Mouse (Mus musculus) cerebellum, postnatal 14 days (tissue): ENCODE measurements at regions not wholly inside any gene's neighbourhood (a gene's known extent, or its start where the extent isn't known, plus 50 kb on each side); places are given as distances from the start of the nearest gene placed in this dataset.
A peak's percentile ranks its signal among the peaks of the same experiment; 100 is the strongest.
"Not testable (repeated sequence)": the region's sequence is repeated elsewhere in the genome, so short reads cannot be mapped to it uniquely, and the experiment has no call there.

Experiments
- DNase-seq, 2 experiments: peaks; one replicate each; pipeline ENCODE4 v3.0.0; 2021; ENCODE audit warnings: mixed read lengths in 2 of 2

DNA sequence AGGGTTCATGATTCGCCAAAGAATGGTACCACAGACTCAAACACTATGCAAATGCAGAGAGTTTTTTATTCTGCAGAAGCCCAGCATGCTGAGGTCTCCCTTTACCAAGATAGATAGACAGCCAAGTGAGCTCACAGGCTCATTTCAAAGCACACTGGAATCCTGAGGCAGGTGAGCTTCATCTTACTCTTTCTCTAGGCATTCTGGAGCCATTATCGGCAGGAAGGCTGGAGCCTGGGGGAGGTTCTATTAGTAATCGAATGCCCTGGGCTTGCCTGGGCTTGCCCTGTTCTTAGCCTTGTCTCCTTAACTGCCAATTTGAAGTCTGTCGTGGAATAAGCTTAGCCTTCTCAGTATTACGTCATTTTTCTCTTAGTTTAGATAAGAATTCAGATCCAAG, 121.6 kb upstream of the Trim24 start:
- DNase-seq = no peak

DNA sequence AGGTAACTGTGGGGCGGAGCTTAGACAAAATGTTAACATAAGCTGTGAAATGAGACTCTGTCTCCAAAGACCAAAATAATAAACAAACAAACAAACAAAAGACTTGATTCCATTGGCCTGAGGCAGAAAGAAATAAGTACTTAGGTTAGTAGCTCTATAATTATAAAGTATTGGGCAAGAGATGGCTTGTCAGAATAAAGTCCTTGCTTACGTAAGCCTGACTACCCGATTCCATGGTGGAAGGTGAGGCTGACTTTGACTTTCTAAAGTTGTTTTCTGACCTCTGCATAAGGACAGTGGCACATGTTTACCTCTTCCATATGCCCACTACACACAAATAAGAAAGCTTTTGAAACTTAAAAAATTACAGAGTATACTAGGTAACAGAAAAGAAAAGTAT, 120.3 kb upstream of the Trim24 start:
- no peak for DNase-seq

DNA sequence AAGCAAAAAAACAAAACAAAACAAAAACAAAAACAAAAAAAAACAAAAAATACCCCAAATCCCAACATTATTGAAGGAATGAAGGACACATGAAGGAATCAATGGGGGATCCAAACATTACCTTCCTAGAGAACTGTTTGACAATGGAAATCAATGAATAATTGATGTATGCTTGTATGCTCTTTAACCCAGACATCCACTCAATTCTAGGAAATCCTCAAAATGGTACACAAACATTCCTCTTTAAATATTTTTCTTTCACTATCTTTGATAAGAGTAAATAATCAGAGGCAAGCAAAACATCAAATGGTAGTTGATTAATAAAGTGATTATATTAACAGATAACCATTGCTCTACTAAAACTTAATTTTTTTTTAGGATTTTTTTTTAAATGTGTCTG, 118.9 kb upstream of the Trim24 start:
- DNase-seq = no peak

DNA sequence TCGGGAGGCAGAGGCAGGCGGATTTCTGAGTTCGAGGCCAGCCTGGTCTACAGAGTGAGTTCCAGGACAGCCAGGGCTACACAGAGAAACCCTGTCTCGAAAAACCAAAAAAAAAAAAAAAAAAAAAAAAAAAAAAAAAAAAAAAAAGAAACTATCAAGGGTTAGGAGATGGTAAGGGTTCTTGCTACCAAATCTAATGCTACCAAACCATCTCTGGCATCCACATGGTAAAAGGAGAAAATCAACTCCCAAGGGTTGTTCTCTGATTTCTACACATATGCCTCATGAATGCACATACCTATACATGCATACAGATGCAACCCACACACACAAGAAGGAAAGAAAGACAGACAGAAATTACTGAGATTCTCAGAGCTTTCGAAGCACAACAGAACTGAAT, 109.6 kb upstream of the Trim24 start:
- DNase-seq = not testable (repeated sequence)

DNA sequence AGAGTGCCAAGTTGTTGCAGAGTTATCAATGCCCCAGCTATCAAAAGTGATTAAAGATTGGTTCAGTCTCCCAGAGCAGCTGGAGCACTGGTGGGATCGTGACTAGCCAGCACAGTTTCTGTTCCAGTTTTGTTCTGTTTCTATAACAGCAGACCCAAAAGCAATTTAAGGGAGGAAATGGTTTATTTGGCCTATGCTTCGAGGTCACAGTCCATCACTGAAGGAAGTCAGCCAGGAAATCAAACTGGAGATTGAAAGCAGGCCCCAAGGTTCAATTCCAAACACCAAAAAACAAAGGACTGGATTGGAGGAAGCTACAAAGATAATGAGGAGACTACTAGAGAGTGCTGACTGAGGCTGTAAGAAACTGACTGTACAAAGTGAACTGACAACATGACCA, 107.6 kb upstream of the Trim24 start:
- no peak for DNase-seq

DNA sequence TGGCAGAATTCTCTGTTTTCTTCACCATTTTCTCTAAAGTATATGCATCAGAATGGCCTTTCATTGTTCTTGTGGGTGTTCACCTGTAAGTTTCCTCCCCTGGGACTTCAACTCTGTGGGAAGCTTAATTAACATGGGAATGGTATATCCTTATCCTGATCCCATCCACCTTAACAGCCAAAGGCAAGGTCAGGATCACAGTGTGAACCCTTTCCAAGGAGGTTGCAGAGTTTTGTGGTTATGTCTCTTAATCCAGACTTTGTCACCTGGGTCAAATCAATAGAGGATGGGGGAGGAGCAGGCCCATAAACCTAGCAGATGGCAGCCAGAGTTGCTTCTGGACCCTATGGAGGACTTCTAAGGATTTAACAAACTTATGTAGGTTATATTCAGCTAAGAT, 102.9 kb upstream of the Trim24 start:
- DNase-seq = no peak

DNA sequence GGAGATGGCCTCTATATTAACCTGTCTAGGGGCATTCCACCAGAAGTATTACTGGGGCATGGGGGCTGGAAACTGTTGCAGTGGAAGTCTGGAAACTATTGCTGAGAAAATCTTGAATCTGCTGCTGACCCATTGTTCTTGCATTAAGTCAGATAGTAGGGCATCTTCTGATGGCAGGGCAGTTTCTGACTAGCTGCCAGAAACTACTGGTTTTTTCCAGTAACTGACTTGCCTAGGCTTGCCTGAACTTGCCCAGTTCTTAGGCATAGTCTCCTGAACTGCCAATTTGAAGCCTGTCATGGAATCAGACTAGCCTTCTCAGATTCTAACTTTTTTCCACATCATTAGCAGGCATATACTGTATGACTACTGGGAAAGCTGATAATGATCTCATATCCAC, 97.3 kb upstream of the Trim24 start:
- no peak for DNase-seq

DNA sequence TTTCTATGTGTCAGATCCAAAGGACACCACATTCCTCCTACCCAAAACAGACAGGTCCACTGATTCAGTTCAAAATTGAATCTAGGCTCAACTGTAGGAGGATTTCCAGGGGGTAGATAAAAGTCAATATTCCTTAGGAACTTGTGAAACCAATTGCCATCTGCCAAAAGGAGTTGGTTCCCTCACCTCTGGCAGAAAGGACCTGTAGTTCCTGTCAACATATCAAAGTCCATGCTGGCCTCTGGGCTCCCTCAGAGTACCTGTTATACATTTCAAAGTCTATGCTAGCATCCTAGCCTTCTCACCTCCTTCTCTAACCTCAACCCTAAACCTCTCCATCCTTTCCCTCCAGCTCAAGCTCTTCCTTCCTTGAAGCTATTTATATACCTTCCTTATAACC, 95.5 kb upstream of the Trim24 start:
- DNase-seq = no peak

DNA sequence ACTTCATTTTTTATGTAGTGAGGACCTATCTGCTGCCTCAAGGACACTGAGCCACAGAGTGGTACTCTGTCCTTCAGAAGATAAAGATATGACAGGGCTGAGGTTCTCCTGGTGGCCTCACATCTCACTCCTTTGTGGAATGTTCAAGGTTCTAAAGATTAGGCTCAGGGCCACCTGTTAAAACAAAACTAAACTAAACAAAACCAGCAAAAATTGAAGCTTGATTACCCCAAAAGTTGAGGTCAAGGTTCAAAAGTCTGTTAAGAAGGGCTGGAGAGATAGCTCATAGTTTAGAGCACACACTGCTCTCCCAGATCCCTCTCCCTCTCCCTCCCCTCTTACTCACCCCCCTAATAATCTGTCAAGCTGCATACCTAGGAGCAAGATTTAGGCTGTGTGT, 90.7 kb upstream of the Trim24 start:
- no peak for DNase-seq

DNA sequence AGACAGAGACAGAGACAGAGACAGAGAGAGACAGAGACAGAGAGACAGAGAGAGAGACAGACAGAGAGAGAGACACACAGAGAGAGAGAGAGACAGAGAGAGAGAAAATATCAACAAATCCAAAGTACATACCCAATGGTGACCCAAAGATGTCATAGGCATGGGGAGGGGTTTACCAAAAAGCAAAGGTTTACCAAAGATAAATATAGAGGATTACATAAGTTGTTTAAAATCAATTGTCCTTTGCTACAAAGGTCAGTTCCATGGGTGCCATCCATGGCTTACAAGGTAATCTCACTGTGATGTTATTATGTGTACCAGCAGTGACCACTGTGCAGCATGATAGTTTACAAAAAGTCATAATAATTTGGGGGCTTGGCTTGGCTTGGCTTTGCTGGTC, 88.7 kb upstream of the Trim24 start:
- DNase-seq = no peak

DNA sequence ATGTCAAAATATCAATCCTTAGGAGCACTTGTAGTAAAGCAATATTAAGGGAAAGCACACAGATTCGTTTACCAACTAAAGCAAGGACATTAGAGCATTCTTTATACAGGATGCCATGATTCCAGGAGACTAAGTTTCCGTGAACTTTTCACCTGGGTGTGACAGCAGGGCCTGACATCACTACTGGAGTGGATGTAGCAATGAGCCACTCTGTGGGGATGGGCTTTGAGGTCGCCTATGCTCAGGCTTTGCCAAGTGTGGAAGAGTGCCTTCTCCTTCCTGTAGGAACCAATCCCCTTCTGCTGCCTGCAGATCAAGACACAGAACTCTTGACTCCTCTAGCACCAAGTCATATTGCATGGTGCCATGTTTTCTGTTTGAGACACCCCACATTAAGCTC, 85.3 kb upstream of the Trim24 start:
- DNase-seq = not testable (repeated sequence)

DNA sequence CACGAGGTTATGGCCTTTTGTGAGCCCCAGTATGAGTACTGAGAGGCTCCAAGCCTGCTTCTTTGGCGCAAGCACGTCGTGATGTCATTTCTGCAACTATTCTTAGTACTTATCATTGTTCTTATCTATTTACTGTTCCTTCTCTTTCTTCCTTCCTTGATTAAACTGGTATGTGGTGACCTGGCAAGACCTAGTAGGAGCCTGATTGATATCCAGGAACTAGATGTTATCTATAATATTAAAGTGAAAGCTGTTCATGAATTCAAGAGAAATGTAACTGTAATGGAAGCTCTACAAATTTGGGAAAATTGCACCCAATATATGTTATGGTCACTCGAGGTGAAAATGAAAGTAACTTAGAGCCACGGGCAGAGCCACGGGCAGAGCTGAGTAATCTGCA, 84.9 kb upstream of the Trim24 start:
- DNase-seq = no peak

DNA sequence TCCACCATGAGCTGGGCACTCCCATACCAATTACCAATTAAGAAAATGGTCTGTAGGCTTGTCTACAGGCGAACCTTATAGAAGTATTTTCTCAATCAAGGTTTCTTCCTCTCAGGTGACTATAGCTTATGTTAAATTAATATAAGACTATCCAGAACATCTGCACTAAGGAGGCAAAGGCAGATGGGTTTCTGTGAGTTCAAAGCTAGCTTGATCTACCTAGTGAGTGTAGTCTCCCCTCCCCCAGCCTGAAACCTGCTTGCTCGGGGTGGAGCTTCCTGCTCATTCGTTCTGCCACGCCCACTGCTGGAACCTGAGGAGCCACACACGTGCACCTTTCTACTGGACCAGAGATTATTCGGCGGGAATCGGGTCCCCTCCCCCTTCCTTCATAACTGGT, 82.8 kb upstream of the Trim24 start:
- not testable (repeated sequence) for DNase-seq

DNA sequence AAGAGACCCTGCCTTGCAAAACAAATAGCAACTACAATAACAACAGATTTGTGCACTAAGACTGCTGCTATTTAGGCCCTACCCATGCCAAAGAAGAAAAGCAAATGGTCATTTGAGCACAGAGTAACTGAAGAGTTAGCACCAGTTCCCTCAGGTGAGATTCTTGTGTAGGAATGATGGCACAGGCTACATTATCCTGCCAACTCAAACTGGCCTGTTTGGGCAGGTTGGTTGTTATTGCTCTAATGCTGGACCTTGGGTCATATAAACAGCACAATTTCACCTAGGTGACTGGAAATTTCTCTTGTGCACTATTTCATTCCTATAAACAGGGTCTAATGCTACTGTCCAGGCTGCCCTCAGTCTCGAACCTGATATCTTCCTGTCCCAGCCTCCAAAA, 79.7 kb upstream of the Trim24 start:
- no peak for DNase-seq

DNA sequence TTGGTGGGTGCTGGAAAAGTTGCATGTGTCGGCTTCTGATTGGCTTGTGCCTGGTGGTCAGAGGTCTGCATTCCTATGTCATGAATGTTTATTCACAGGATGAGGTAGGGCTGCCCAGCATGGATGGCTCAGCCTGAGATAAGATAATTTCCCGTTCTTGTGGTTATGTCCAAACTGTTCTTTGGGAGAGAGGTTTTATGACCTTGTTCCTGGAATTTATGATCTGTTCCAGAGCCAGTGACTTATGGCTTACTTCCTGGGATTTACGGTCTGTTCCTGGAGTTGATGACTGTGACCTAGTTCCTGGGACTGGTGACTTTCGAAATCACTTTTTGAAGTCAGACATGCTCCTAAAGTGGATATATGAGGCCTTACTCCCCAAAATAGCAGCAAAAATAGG, 76.4 kb upstream of the Trim24 start:
- no peak for DNase-seq

DNA sequence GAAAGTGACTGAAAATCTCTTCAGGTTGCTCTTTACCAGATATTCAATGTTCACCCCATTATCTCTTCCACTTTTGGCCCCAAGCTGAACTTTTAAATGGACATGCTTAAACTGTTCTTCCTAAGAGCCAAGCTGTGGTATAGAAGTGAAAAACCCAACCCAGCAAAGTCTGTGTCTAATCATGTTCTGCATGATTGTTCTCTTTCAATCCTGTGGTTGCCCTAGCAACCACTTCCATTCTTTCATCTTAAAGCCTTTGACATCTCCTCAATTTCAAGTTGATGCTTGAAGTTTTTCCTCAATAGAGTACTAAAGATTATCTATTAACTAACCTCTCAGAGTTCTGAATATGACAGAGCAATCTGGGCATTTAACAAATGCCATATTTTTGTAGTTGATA, 75.6 kb upstream of the Trim24 start:
- no peak for DNase-seq

DNA sequence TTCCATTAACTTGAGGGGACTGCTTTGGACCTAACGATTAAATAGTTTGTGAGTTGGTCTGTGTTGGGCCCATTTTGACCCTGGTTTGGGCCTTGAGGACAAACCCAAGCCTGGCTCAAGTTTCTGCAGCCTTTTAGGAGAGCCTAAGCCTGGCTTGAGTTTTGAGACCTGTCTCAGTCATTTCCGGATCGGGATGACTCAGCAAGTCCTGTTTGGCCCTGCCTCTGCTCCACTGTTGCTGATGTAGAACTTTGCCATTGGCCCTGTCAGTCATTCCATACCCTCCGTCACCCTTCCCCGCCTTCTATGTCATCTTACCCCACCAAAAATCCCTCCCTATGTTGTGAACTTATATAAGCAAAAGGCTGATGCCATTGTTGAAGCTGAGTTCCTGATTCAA, 67.4 kb upstream of the Trim24 start:
- DNase-seq = no peak

DNA sequence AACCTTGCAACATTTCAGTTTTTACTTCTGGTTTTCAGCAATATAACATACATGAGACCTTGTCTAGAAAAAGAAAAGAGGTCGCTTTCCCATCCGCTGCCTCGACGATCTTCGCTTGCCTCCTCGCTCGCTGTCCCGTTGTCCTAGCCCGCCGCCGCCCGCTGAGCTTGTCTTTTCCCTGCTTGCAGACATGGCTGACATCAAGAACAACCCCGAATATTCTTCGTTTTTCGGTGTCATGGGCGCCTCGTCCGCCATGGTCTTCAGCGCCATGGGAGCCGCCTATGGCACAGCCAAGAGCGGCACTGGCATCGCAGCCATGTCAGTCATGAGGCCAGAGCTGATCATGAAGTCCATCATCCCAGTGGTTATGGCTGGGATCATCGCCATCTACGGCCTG, 64.7 kb upstream of the Trim24 start:
- DNase-seq = not testable (repeated sequence)

DNA sequence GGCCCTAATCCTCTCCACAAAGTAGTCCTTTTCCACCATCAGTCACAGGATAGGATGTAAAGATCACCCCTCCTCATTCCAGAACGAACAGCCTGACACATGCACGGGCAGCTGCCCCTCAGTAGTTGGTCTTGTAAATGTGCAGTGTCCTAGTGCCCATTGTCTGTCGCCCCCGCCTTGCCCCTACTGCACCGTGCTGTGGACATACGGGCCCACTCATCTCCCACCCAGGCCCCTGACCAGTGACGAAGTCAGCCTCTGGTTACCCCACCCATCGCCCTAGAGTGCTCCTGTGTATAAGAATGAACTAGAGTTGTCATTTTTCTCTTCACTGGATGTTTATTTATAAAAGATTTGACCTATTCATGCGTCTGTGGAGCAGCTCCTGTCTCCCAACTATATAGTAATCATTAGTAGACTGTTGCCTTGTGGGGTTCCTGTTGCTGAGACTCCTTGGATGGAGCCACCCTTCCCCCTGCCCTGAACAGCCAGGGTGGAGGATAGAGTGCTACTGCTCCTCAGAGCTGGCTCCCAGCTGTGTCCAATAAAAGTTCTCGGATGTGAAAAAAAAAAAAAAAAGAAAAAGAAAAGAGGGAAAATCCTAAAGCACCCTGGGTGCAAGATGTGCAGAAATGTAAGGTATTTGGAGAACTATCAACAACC, 64.0 kb upstream of the Trim24 start:
- not testable (repeated sequence) for DNase-seq

DNA sequence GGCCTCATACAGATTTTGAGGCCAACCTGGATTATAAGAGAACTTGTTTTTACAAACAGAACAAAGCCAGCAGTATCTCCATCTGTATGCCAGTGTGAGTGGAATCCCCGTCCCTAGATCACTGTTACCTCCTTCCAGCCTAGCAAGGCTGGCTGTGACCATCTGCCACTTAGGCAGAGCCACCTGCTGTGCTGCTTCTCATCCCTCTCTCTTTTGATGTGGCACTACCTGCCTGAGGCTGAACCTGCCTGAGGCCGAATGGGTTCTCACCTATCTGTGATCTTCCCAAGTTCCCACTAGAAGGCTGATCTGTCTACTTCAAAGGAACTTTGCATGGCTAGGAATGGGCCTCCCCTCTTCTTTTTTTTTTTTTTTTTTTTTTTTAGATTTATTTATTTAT, 55.4 kb upstream of the Trim24 start:
- peak; percentile 12 to 31 for DNase-seq
